ENCODE assay signal across 9 mouse cellular contexts in the genomic region with DNA sequence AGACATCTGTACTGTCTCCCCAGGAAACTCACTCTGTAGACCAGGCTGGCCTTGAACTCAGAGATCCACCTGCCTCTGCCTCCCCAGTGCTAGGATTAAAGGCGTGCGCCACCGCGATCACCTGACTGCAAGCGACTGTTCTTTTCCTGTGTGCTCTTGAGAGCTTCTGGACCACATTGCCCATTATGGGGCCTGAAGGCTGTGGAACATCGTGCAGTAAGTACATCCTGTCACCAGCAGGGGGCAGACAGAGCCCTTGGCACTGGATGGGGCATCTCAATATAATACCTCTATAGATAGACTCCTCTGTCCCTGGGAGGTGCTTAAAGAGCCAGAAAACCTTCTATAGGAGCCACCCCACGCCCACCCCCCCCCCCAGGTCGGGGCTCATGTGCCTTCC. TPM values are rescaled to one million over a fixed set of nuclear protein-coding genes. Genes with fewer than 3 reads are reported as not detected.
DNase-seq lines count a peak whose midpoint lies in the region; ATAC-seq lines count a peak whose summit lies in the region.
"Had no signal": no experiment of that assay in that cellular context is flagged by ENCODE, and none has a peak within 500 bp of the region (broad histone marks: within the 10 kb centered on the region; RNA-seq: fewer than 3 reads in every experiment).

No protein-coding gene starts in this region.

- DNase-seq in adrenal gland, postnatal 36 days = peak; percentile 80 to 88
- DNase-seq in embryonic facial prominence, embryonic 14.5 days (ENCODE audit: low spot score) = peak; percentile 85
- peak; percentile 86 for DNase-seq in heart, embryonic 10.5 days (ENCODE audit: low spot score)
- peak; percentile 70 to 88 for DNase-seq in kidney, postnatal 36 days
- peak; percentile 72 for DNase-seq in ovary, postnatal 36 days (ENCODE audit: low spot score)
- peak; percentile 50 to 80 for DNase-seq in thymus, postnatal 10 days (ENCODE audit: low spot score in 2 of 2)

- no peak overlapping the region for H3K9ac ChIP-seq in embryonic facial prominence, embryonic 14.5 days (ENCODE audit: low read depth, low read length)
- H3K9ac ChIP-seq in liver, embryonic 15.5 days = no peak overlapping the region
- H3K9ac ChIP-seq: heart, embryonic 15.5 days had no signal

- H3K4me2 ChIP-seq in embryonic facial prominence, embryonic 14.5 days (ENCODE audit: low read depth, low read length) = no peak overlapping the region
- no peak overlapping the region for H3K4me2 ChIP-seq in liver, embryonic 15.5 days
- H3K4me2 ChIP-seq: heart, embryonic 15.5 days had no signal

- 29% methylated on average over 8 of the region's 8 CpGs for WGBS in embryonic facial prominence, embryonic 14.5 days
- 27% methylated on average over 8 of the region's 8 CpGs for WGBS in heart, embryonic 10.5 days
- 11% methylated on average over 8 of the region's 8 CpGs for WGBS in liver, embryonic 15.5 days (ENCODE audit: insufficient replicate concordance)

- H3K27me3 ChIP-seq in embryonic facial prominence, embryonic 14.5 days (replicated peaks; ENCODE audit: control insufficient read depth, insufficient read depth, low read length) = no peaks in the 10 kb centered on the region
- peaks cover 19% of the 10 kb centered on the region; the same call in 1 of the 2 replicates for H3K27me3 ChIP-seq in heart, embryonic 10.5 days (ENCODE audit: insufficient read depth, poor library complexity, severe bottlenecking)
- H3K27me3 ChIP-seq in liver, embryonic 15.5 days = peaks cover 50% of the 10 kb centered on the region

- no peak overlapping the region for H3K27ac ChIP-seq in embryonic facial prominence, embryonic 14.5 days (replicated peaks; ENCODE audit: low read depth, low read length)
- H3K27ac ChIP-seq in heart, embryonic 10.5 days = no peak overlapping the region
- H3K27ac ChIP-seq in liver, embryonic 15.5 days (replicated peaks) = no peak overlapping the region
- H3K27ac ChIP-seq: heart, embryonic 15.5 days had no signal

- ATAC-seq in CD4-positive, CD25-positive, alpha-beta regulatory T cell, adult 4 months = peak; percentile 76
- peak; percentile 47 for ATAC-seq in embryonic facial prominence, embryonic 14.5 days (ENCODE audit: low read depth)
- peak; percentile 51; the same call in 1 of the 2 replicates for ATAC-seq in liver, embryonic 15.5 days (ENCODE audit: insufficient read depth)

- H3K4me3 ChIP-seq in embryonic facial prominence, embryonic 14.5 days (ENCODE audit: low read depth, low read length) = no peak overlapping the region
- H3K4me3 ChIP-seq in heart, embryonic 10.5 days = no peak overlapping the region
- no peak overlapping the region for H3K4me3 ChIP-seq in liver, embryonic 15.5 days (replicated peaks)
- H3K4me3 ChIP-seq: heart, embryonic 15.5 days had no signal

- H3K9me3 ChIP-seq in embryonic facial prominence, embryonic 14.5 days (ENCODE audit: control insufficient read depth, low read length) = no peaks in the 10 kb centered on the region
- no peaks in the 10 kb centered on the region for H3K9me3 ChIP-seq in heart, embryonic 10.5 days
- H3K9me3 ChIP-seq in liver, embryonic 15.5 days (replicated peaks) = no peaks in the 10 kb centered on the region
- H3K9me3 ChIP-seq: heart, embryonic 15.5 days had no signal

- no peaks in the 10 kb centered on the region for H3K36me3 ChIP-seq in embryonic facial prominence, embryonic 14.5 days (ENCODE audit: control insufficient read depth, insufficient read depth, low read length)
- no peaks in the 10 kb centered on the region for H3K36me3 ChIP-seq in heart, embryonic 10.5 days
- H3K36me3 ChIP-seq in liver, embryonic 15.5 days (replicated peaks) = no peaks in the 10 kb centered on the region
- H3K36me3 ChIP-seq: heart, embryonic 15.5 days had no signal

- no peaks in the 10 kb centered on the region for H3K4me1 ChIP-seq in embryonic facial prominence, embryonic 14.5 days (ENCODE audit: control insufficient read depth, insufficient read depth, low read length)
- H3K4me1 ChIP-seq in heart, embryonic 10.5 days = peaks cover 11% of the 10 kb centered on the region; the same call in 1 of the 2 replicates
- H3K4me1 ChIP-seq in liver, embryonic 15.5 days (replicated peaks) = peaks cover 13% of the 10 kb centered on the region; the same call in 1 of the 2 replicates
- H3K4me1 ChIP-seq: heart, embryonic 15.5 days had no signal

RNA-seq across cellular contexts. Expression of a gene that starts 12.8 kb away (rescaled TPM):
- polyA plus RNA-seq in CD4-positive, CD25-positive, alpha-beta regulatory T cell, adult 4 months (2017; shearing (Covaris generic)) = under 1 TPM in 1 of 2 experiments, not detected in 1; 0.16 TPM
- under 1 TPM; 0.36 to 0.53 TPM for total RNA-seq in adrenal gland, postnatal 36 days (2021)
- 34.5 and 40.7 TPM in 2 replicates for polyA plus RNA-seq in embryonic facial prominence, embryonic 14.5 days (2014; fragmentation: Nextera tagmentation; extraction: Ambion mirVana)
- polyA plus RNA-seq in heart, embryonic 10.5 days (2016; fragmentation: Nextera tagmentation; extraction: Ambion mirVana) = 0.41 and 0.79 TPM in 2 replicates
- 0.67 and 0.85 TPM in 2 replicates for polyA plus RNA-seq in liver, embryonic 15.5 days (2015; fragmentation: Nextera tagmentation; extraction: Ambion mirVana)

RNA-seq across cellular contexts. Expression of a gene that starts 59.7 kb away (rescaled TPM):
- polyA plus RNA-seq in CD4-positive, CD25-positive, alpha-beta regulatory T cell, adult 4 months (2017; shearing (Covaris generic)) = 1 to 10 TPM; 4.9 to 8.2 TPM
- total RNA-seq in adrenal gland, postnatal 36 days (2021) = 10 to 100 TPM; 41.1 TPM
- polyA plus RNA-seq in embryonic facial prominence, embryonic 14.5 days (2014; fragmentation: Nextera tagmentation; extraction: Ambion mirVana) = 14.0 and 17.3 TPM in 2 replicates
- polyA plus RNA-seq in heart, embryonic 10.5 days (2016; fragmentation: Nextera tagmentation; extraction: Ambion mirVana) = 17.3 and 19.8 TPM in 2 replicates
- polyA plus RNA-seq in liver, embryonic 15.5 days (2015; fragmentation: Nextera tagmentation; extraction: Ambion mirVana) = 8.3 and 9.9 TPM in 2 replicates

Comparison
In these comparisons a context has a peak if more than half of its experiments do, and no peak if none do; other contexts are left out.
1. RNA of a gene that starts 12.8 kb away (polyA plus RNA-seq): 34.5 to 40.7 TPM in embryonic facial prominence, embryonic 14.5 days; 0.67 to 0.85 TPM in liver, embryonic 15.5 days, 0.41 to 0.79 TPM in heart, embryonic 10.5 days and 0.16 TPM in CD4-positive, CD25-positive, alpha-beta regulatory T cell, adult 4 months; every median in the first group is over 10 times any median in the second.
2. Peak in every context shown above with its lines, with median percentiles within 50 percentile points of each other: ATAC-seq and DNase-seq.